Mouse (Mus musculus): ENCODE data around the gene Tmem11.

- TF ChIP-seq CTCF (IDR thresholded peaks at IDR 0.05; ENCODE audit: extremely low read depth, insufficient read length, insufficient replicate concordance, low read depth, low read length) (no peak), POLR2A (IDR thresholded peaks at IDR 0.05; ENCODE audit: low read depth, low read length) (no peak)
Observed at GRCm38 (mm10) chr11:60905407-60906120, 26.5 kb upstream of the Tmem11 start.
